Mouse (Mus musculus) liver, embryonic 14.5 days (tissue): ENCODE results near the gene Exosc3.

ENCODE experiments used
- CTCF ChIP-seq: IDR thresholded peaks from 2 replicates; pipeline ENCODE4 v1.5.1; 2016; ENCODE audit warnings: antibody characterized with exemption, low read depth, control low read depth
- EP300 ChIP-seq: IDR thresholded peaks from 2 replicates; pipeline ENCODE4 v1.6.1; 2016; ENCODE audit warnings: antibody characterized with exemption, low read depth

GRCm38 (mm10) chr4:45356653-45357052 is 14.1 kb upstream of the Exosc3 start:
- TF ChIP-seq EP300 = no peak
- TF ChIP-seq CTCF = no peak
